Mouse (Mus musculus): Measurements from ENCODE around the gene Pfdn6. TPM values are rescaled to one million over a fixed set of nuclear protein-coding genes. Genes with fewer than 3 reads are reported as not detected.
"Not testable (repeated sequence)": the region's sequence is repeated elsewhere in the genome, so short reads cannot be mapped to it uniquely, and the experiment has no call there.

Pfdn6 gene
- polyA plus RNA-seq (2015; fragmentation: Nextera tagmentation; extraction: Ambion mirVana): 178 and 182 TPM in 2 replicates

GRCm38 (mm10) chr17:33940206-33940805 lies at the start of gene Pfdn6, which contains the start of gene Wdr46:
Gene Pfdn6, minus strand, starts transcription at chr17:33940343.
Gene Wdr46, plus strand, starts transcription at chr17:33940660.
- Histone ChIP-seq H3K4me3 (peak within 1 kb of the TSS; percentile 89), H3K4me2 (peak within 1 kb of the TSS; percentile 98), H3K27me3 (no peaks in the 10 kb centered on the region), H3K4me1 (replicated peaks) (peaks cover 24% of the 10 kb centered on the region), H3K9me3 (no peaks in the 10 kb centered on the region), H3K9ac (peak within 1 kb of the TSS; percentile 88), H3K27ac (replicated peaks) (no peak within 1 kb of the TSS), H3K36me3 (peaks cover 55% of the 10 kb centered on the region)
- under 1% methylated on average over 36 of the region's 36 CpGs for WGBS
- ATAC-seq (ENCODE audit: low read depth): peak; percentile 88

GRCm38 (mm10) chr17:33982136-33982535 lies 42.0 kb upstream of the Pfdn6 start:
- H3K9me3 ChIP-seq: not testable (repeated sequence)

GRCm38 (mm10) chr17:33981192-33981909 lies 41.2 kb upstream of the Pfdn6 start:
- peak overlapping the region; percentile 47 for H3K4me3 ChIP-seq
- not testable (repeated sequence) for H3K36me3 ChIP-seq, H3K9me3 ChIP-seq
- peak overlapping the region; percentile 92 for H3K27ac ChIP-seq (replicated peaks)
- H3K27me3 ChIP-seq: peaks cover 43% of the 10 kb centered on the region
- H3K4me2 ChIP-seq: peak overlapping the region; percentile 55
- peak; percentile 94 for ATAC-seq (ENCODE audit: low read depth)
- H3K9ac ChIP-seq: peak overlapping the region; percentile 77
- under 1% methylated on average over 27 of the region's 27 CpGs for WGBS
- H3K4me1 ChIP-seq (replicated peaks): peaks cover 26% of the 10 kb centered on the region

More at GRCm38 (mm10) chr17:33982136-33982535, 42.0 kb upstream of the Pfdn6 start:
- H3K36me3 ChIP-seq; ATAC-seq (ENCODE audit: low read depth); H3K9ac ChIP-seq: not testable (repeated sequence)
- Histone ChIP-seq H3K4me2 (peak overlapping the region; percentile 55), H3K27ac (replicated peaks) (peak overlapping the region; percentile 92), H3K4me1 (replicated peaks) (peaks cover 26% of the 10 kb centered on the region), H3K4me3 (peak overlapping the region; percentile 47), H3K27me3 (peaks cover 35% of the 10 kb centered on the region)
- WGBS: 12% methylated on average over 8 of the region's 8 CpGs

- Histone ChIP-seq H3K4me2 (peak overlapping the region; percentile 55), H3K27me3 (peaks cover 52% of the 10 kb centered on the region), H3K36me3 (no peaks in the 10 kb centered on the region), H3K4me3 (no peak overlapping the region), H3K27ac (replicated peaks) (peak overlapping the region; percentile 65; the same call in 1 of the 2 replicates), H3K9ac (peak overlapping the region; percentile 45; the same call in 1 of the 2 replicates), H3K9me3 (no peaks in the 10 kb centered on the region), H3K4me1 (replicated peaks) (peaks cover 26% of the 10 kb centered on the region)
- ATAC-seq (ENCODE audit: low read depth): peak; percentile 30; the same call in 1 of the 2 replicates
- 81% methylated on average over 19 of the region's 19 CpGs for WGBS
Observed at GRCm38 (mm10) chr17:33980181-33981035, 40.3 kb upstream of the Pfdn6 start.

- H3K4me2 ChIP-seq: no peak overlapping the region
- no peak overlapping the region for H3K27ac ChIP-seq (replicated peaks)
- no peak overlapping the region for H3K9ac ChIP-seq
- peaks cover 26% of the 10 kb centered on the region for H3K4me1 ChIP-seq (replicated peaks)
- no peak overlapping the region for H3K4me3 ChIP-seq
- no peak for ATAC-seq (ENCODE audit: low read depth)
- WGBS: 84% methylated on average over 6 of the region's 6 CpGs
- no peaks in the 10 kb centered on the region for H3K36me3 ChIP-seq
- H3K27me3 ChIP-seq: peaks cover 57% of the 10 kb centered on the region
- no peaks in the 10 kb centered on the region for H3K9me3 ChIP-seq
Observed at GRCm38 (mm10) chr17:33979512-33980050, 39.4 kb upstream of the Pfdn6 start.

- WGBS: 3% methylated on average over 17 of the region's 17 CpGs
- no peak for ATAC-seq (ENCODE audit: low read depth)
- Histone ChIP-seq H3K27me3 (peaks cover 63% of the 10 kb centered on the region), H3K9ac (peak overlapping the region; percentile 49), H3K36me3 (no peaks in the 10 kb centered on the region), H3K4me2 (peak overlapping the region; percentile 56), H3K9me3 (no peaks in the 10 kb centered on the region), H3K4me3 (peak overlapping the region; percentile 35), H3K4me1 (replicated peaks) (peaks cover 26% of the 10 kb centered on the region), H3K27ac (replicated peaks) (no peak overlapping the region)
Observed at GRCm38 (mm10) chr17:33978631-33979031, 38.5 kb upstream of the Pfdn6 start.

- Histone ChIP-seq H3K4me1 (replicated peaks) (peaks cover 26% of the 10 kb centered on the region), H3K27me3 (peaks cover 69% of the 10 kb centered on the region), H3K4me3 (peak overlapping the region; percentile 35), H3K27ac (replicated peaks) (no peak overlapping the region), H3K9me3 (no peaks in the 10 kb centered on the region), H3K9ac (peak overlapping the region; percentile 49), H3K4me2 (peak overlapping the region; percentile 56), H3K36me3 (no peaks in the 10 kb centered on the region)
- WGBS: 2% methylated on average over 57 of the region's 57 CpGs
- ATAC-seq (ENCODE audit: low read depth): no peak
Observed at GRCm38 (mm10) chr17:33977861-33978557, 37.9 kb upstream of the Pfdn6 start.

GRCm38 (mm10) chr17:33973572-33973971 lies 33.4 kb upstream of the Pfdn6 start:
- no peak overlapping the region for H3K9ac ChIP-seq
- no peak for ATAC-seq (ENCODE audit: low read depth)
- H3K9me3 ChIP-seq: no peaks in the 10 kb centered on the region
- peaks cover 53% of the 10 kb centered on the region for H3K27me3 ChIP-seq
- 64% methylated on average over 3 of the region's 3 CpGs for WGBS
- H3K27ac ChIP-seq (replicated peaks): no peak overlapping the region
- H3K4me1 ChIP-seq (replicated peaks): peaks cover 10% of the 10 kb centered on the region
- H3K36me3 ChIP-seq: no peaks in the 10 kb centered on the region
- no peak overlapping the region for H3K4me3 ChIP-seq
- no peak overlapping the region for H3K4me2 ChIP-seq

GRCm38 (mm10) chr17:33972691-33973090 lies 32.5 kb upstream of the Pfdn6 start:
- Histone ChIP-seq H3K36me3 (no peaks in the 10 kb centered on the region), H3K9ac (no peak overlapping the region), H3K4me3 (no peak overlapping the region), H3K27ac (replicated peaks) (no peak overlapping the region), H3K4me2 (no peak overlapping the region), H3K27me3 (peaks cover 45% of the 10 kb centered on the region), H3K4me1 (replicated peaks) (0 out of 2 replicates have a peak, but pooled peaks cover 1% of the 10 kb centered on the region), H3K9me3 (no peaks in the 10 kb centered on the region)
- ATAC-seq (ENCODE audit: low read depth): no peak
- WGBS: 14% methylated on average over 1 of the region's 1 CpGs

- 75% methylated on average over 4 of the region's 4 CpGs for WGBS
- H3K9ac ChIP-seq: no peak overlapping the region
- H3K4me2 ChIP-seq: no peak overlapping the region
- H3K4me1 ChIP-seq (replicated peaks): no peaks in the 10 kb centered on the region
- ATAC-seq (ENCODE audit: low read depth): no peak
- no peak overlapping the region for H3K4me3 ChIP-seq
- peaks cover 22% of the 10 kb centered on the region for H3K36me3 ChIP-seq
- no peaks in the 10 kb centered on the region for H3K9me3 ChIP-seq
- peaks cover 17% of the 10 kb centered on the region for H3K27me3 ChIP-seq
- no peak overlapping the region for H3K27ac ChIP-seq (replicated peaks)
Observed at GRCm38 (mm10) chr17:33969394-33969793, 29.3 kb upstream of the Pfdn6 start.

- peak; percentile 64 for ATAC-seq (ENCODE audit: low read depth)
- H3K4me1 ChIP-seq (replicated peaks): no peaks in the 10 kb centered on the region
- H3K4me2 ChIP-seq: no peak overlapping the region
- no peak overlapping the region for H3K9ac ChIP-seq
- no peak overlapping the region for H3K27ac ChIP-seq (replicated peaks)
- H3K36me3 ChIP-seq: peaks cover 25% of the 10 kb centered on the region
- peaks cover 14% of the 10 kb centered on the region for H3K27me3 ChIP-seq
- H3K9me3 ChIP-seq: no peaks in the 10 kb centered on the region
- WGBS: 27% methylated on average over 5 of the region's 5 CpGs
- no peak overlapping the region for H3K4me3 ChIP-seq
Observed at GRCm38 (mm10) chr17:33968927-33969326, 28.8 kb upstream of the Pfdn6 start.
